Mouse (Mus musculus): ENCODE measurements around the gene Tead3.
"Not testable (repeated sequence)": the region's sequence is repeated elsewhere in the genome, so short reads cannot be mapped to it uniquely, and the experiment has no call there.

The Tead3 gene

GRCm38 (mm10) chr17:28360531-28361277, 10.1 kb upstream of the Tead3 start:
- DNase-seq (ENCODE audit: low spot score) = no peak

GRCm38 (mm10) chr17:28358576-28359261, 8.1 kb upstream of the Tead3 start:
- DNase-seq (ENCODE audit: low spot score) = not testable (repeated sequence)

- no peak for DNase-seq (ENCODE audit: low spot score)
Measured at GRCm38 (mm10) chr17:28355871-28356270, 5.3 kb upstream of the Tead3 start.

- DNase-seq (ENCODE audit: low spot score) = no peak
Measured at GRCm38 (mm10) chr17:28352018-28352417, 1.4 kb upstream of the Tead3 start.

- no peak for DNase-seq (ENCODE audit: low spot score)
Measured at GRCm38 (mm10) chr17:28351353-28351890, 805 bp upstream of the Tead3 start.

- no peak for DNase-seq (ENCODE audit: low spot score)
Measured at GRCm38 (mm10) chr17:28349901-28350465, 634 bp downstream of the Tead3 start.

GRCm38 (mm10) chr17:28349264-28349880, 1.2 kb downstream of the Tead3 start:
- no peak for DNase-seq (ENCODE audit: low spot score)

- DNase-seq (ENCODE audit: low spot score) = no peak
Measured at GRCm38 (mm10) chr17:28348211-28348610, 2.4 kb downstream of the Tead3 start.

GRCm38 (mm10) chr17:28347327-28347726, 3.3 kb downstream of the Tead3 start:
- DNase-seq (ENCODE audit: low spot score) = no peak

GRCm38 (mm10) chr17:28345882-28346281, 4.7 kb downstream of the Tead3 start:
- no peak for DNase-seq (ENCODE audit: low spot score)

- no peak for DNase-seq (ENCODE audit: low spot score)
Measured at GRCm38 (mm10) chr17:28345271-28345721, 5.3 kb downstream of the Tead3 start.

GRCm38 (mm10) chr17:28344670-28345069, 5.9 kb downstream of the Tead3 start:
- no peak for DNase-seq (ENCODE audit: low spot score)

GRCm38 (mm10) chr17:28344050-28344607, 6.5 kb downstream of the Tead3 start:
- DNase-seq (ENCODE audit: low spot score) = no peak

- DNase-seq (ENCODE audit: low spot score) = peak; percentile 93
Measured at GRCm38 (mm10) chr17:28341091-28341490, 9.5 kb downstream of the Tead3 start.

GRCm38 (mm10) chr17:28340578-28340977, 10.0 kb downstream of the Tead3 start:
- DNase-seq (ENCODE audit: low spot score) = no peak

- no peak for DNase-seq (ENCODE audit: low spot score)
Measured at GRCm38 (mm10) chr17:28337547-28337946, 13.1 kb downstream of the Tead3 start.

- no peak for DNase-seq (ENCODE audit: low spot score)
Measured at GRCm38 (mm10) chr17:28335267-28335666, 15.3 kb downstream of the Tead3 start.

GRCm38 (mm10) chr17:28332915-28333546, 17.6 kb downstream of the Tead3 start:
- DNase-seq (ENCODE audit: low spot score) = no peak

- DNase-seq (ENCODE audit: low spot score) = no peak
Measured at GRCm38 (mm10) chr17:28332113-28332914, 18.3 kb downstream of the Tead3 start.

- DNase-seq (ENCODE audit: low spot score) = no peak
Measured at GRCm38 (mm10) chr17:28331241-28332112, 19.1 kb downstream of the Tead3 start.

Data from urinary bladder, postnatal 10 days (tissue).